Mouse (Mus musculus): ENCODE measurements at regions not wholly inside any gene's neighbourhood (a gene's known extent, or its start where the extent isn't known, plus 50 kb on each side); places are given as distances from the start of the nearest gene placed in this dataset.

DNA sequence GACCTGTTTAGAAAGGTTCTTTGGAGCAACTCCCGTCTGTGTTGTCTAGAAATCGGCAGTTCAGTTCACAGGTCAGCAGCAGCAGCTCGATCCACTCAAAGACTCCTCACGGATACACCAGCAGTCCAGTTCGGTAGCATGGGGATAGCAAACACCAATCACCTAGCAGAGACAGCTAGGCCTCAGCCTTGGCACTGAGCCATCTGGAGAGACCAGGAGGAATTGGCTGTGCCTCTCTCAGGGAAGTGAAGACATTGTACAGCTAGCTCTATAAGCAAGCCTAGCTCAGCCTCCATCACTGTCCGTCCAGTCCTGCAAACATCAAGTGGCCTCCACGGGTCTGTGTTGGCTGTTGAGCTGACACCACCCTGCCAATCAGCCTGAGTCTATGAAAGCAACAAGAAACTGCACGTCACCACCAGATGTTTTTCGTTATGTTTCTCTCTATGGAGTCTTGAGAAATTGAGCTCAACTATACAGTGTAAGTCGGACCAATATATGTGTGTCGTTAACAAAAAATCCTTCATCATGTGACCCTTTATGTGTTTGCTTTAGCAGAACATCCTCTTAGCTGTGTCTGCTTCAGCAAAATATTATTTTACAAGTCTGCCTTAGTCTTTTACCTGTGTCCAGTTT, 209.3 kb downstream of the Plxna1 start:
- Histone ChIP-seq H3K4me2 (ENCODE audit: insufficient read depth, low read depth, poor library complexity, severe bottlenecking) (no peak overlapping the region), H3K36me3 (replicated peaks in 1 of 2; ENCODE audit: control insufficient read depth in 1 of 2, insufficient read depth in 1 of 2, low read length in 1 of 2) (no peaks in the 10 kb centered on the region), H3K79me2 (replicated peaks; ENCODE audit: control insufficient read depth, extremely low read depth, insufficient read depth, poor library complexity, severe bottlenecking) (no peaks in the 10 kb centered on the region), H3K27ac (ENCODE audit: insufficient read depth, low read depth) (no peak overlapping the region), H3K4me1 (ENCODE audit: control insufficient read depth in 1 of 2, insufficient read depth in 2 of 2) (no peaks in the 10 kb centered on the region), H3K9ac (ENCODE audit: insufficient read depth, low read depth) (no peak overlapping the region), H3K9me3 (replicated peaks; ENCODE audit: low read length) (peaks cover 7% of the 10 kb centered on the region), H3K4me3 (replicated peaks in 1 of 3; ENCODE audit: low read depth in 2 of 3, low read length in 2 of 3, poor library complexity in 1 of 3) (no peak overlapping the region), H3K27me3 (replicated peaks) (no peaks in the 10 kb centered on the region)
- in situ Hi-C loops (cut with MboI; ENCODE audit: low pct_ligation_motif_present, low pct_unique_long_range_greater_than_20kb, low sequenced_read_pairs) (no loop called here), dilution Hi-C loops (cut with MboI; ENCODE audit: extremely low pct_ligation_motif_present, extremely low pct_unique_long_range_greater_than_20kb, low sequenced_read_pairs) (no loop called here)
- TF ChIP-seq KAT2A (IDR thresholded peaks at IDR 0.05; ENCODE audit: insufficient replicate concordance, low read length) = no peak
- TF ChIP-seq ZNF384 (IDR thresholded peaks at IDR 0.05; ENCODE audit: low read depth, low read length) = no peak
- TF ChIP-seq MXI1 (IDR thresholded peaks at IDR 0.05; ENCODE audit: low read depth, low read length) = no peak
- DNase-seq (ENCODE audit: extremely low read depth) = no peak

DNA sequence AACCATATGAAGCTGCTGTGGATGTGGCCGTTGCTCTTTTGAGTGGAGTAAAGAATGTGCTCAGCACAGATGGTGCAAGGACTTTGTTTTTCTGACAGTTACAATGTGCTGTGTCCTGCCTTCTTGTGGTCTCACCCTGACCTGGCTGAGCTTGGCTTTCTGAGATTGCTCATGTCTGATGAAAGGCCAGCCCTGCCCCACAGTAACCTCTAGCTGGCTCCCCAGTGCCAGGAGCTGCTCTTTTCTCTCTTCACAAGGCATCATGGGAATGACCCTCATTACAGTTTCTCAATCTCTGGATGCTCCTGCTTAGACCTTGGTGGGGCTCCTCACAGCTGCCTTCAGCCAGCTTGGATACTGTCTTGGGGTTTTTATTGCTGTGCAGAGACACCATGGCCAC, 204.9 kb downstream of the Plxna1 start:
- Histone ChIP-seq H3K9me3 (replicated peaks; ENCODE audit: low read length) (peaks cover 7% of the 10 kb centered on the region), H3K4me1 (ENCODE audit: control insufficient read depth in 1 of 2, insufficient read depth in 2 of 2) (peaks cover 6 to 20% of the 10 kb centered on the region in 2 experiments; a peak in 3 of 4 replicates), H3K27me3 (replicated peaks) (no peaks in the 10 kb centered on the region), H3K4me3 (replicated peaks in 1 of 3; ENCODE audit: low read depth in 2 of 3, low read length in 2 of 3, poor library complexity in 1 of 3) (no peak overlapping the region), H3K79me2 (replicated peaks; ENCODE audit: control insufficient read depth, extremely low read depth, insufficient read depth, poor library complexity, severe bottlenecking) (no peaks in the 10 kb centered on the region), H3K4me2 (ENCODE audit: insufficient read depth, low read depth, poor library complexity, severe bottlenecking) (no peak overlapping the region), H3K36me3 (replicated peaks in 1 of 2; ENCODE audit: control insufficient read depth in 1 of 2, insufficient read depth in 1 of 2, low read length in 1 of 2) (no peaks in the 10 kb centered on the region), H3K9ac (ENCODE audit: insufficient read depth, low read depth) (no peak overlapping the region), H3K27ac (ENCODE audit: insufficient read depth, low read depth) (no peak overlapping the region)
- in situ Hi-C loops (cut with MboI; ENCODE audit: low pct_ligation_motif_present, low pct_unique_long_range_greater_than_20kb, low sequenced_read_pairs) = no loop called here
- dilution Hi-C loops (cut with MboI; ENCODE audit: extremely low pct_ligation_motif_present, extremely low pct_unique_long_range_greater_than_20kb, low sequenced_read_pairs) = no loop called here
- TF ChIP-seq RCOR1 (conservative IDR thresholded peaks at IDR 0.05; ENCODE audit: low read depth, low read length) (no peak), UBTF (IDR thresholded peaks at IDR 0.05; ENCODE audit: low read depth, low read length) (no peak), TBP (conservative IDR thresholded peaks at IDR 0.05; ENCODE audit: low read depth, low read length) (no peak), ZMIZ1 (IDR thresholded peaks at IDR 0.05; ENCODE audit: low read depth, low read length) (no peak), RAD21 (IDR thresholded peaks at IDR 0.05; ENCODE audit: low read depth, low read length) (no peak), SIN3A (IDR thresholded peaks at IDR 0.05; ENCODE audit: low read length) (no peak), MYC (IDR thresholded peaks at IDR 0.05; ENCODE audit: low read depth, low read length) (no peak), IRF4 (IDR thresholded peaks at IDR 0.05; ENCODE audit: low read depth, low read length) (no peak), NRF1 (IDR thresholded peaks at IDR 0.05; ENCODE audit: low read depth, low read length) (no peak), MXI1 (IDR thresholded peaks at IDR 0.05; ENCODE audit: low read depth, low read length) (no peak)
- no peak for DNase-seq (ENCODE audit: extremely low read depth)

DNA sequence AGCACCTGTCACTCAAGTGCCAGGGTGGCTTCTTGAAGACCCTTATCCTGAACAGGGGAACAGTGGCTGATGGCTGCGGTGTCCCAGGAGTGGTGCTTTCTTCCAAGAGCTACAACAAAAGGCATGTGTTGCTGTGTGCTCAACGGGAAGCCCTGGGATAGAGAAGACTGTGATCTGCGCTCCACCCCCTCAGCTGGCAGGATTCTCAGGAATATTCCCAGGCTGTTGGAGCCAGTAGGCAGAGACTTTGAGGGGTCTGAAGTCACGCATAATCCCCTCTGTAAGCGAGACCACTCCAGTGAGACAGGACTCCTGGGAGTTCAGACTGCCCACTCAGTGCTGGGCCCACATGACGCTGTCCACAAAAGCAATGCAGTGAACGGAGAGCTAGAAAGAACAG, 202.4 kb downstream of the Plxna1 start:
- in situ Hi-C loops (cut with MboI; ENCODE audit: low pct_ligation_motif_present, low pct_unique_long_range_greater_than_20kb, low sequenced_read_pairs) = no loop called here
- Histone ChIP-seq H3K79me2 (replicated peaks; ENCODE audit: control insufficient read depth, extremely low read depth, insufficient read depth, poor library complexity, severe bottlenecking) (no peaks in the 10 kb centered on the region), H3K27me3 (replicated peaks) (no peaks in the 10 kb centered on the region), H3K27ac (ENCODE audit: insufficient read depth, low read depth) (no peak overlapping the region), H3K9me3 (replicated peaks; ENCODE audit: low read length) (peaks cover 4% of the 10 kb centered on the region), H3K36me3 (replicated peaks in 1 of 2; ENCODE audit: control insufficient read depth in 1 of 2, insufficient read depth in 1 of 2, low read length in 1 of 2) (no peaks in the 10 kb centered on the region), H3K9ac (ENCODE audit: insufficient read depth, low read depth) (no peak overlapping the region), H3K4me3 (replicated peaks in 1 of 3; ENCODE audit: low read depth in 2 of 3, low read length in 2 of 3, poor library complexity in 1 of 3) (no peak overlapping the region), H3K4me2 (ENCODE audit: insufficient read depth, low read depth, poor library complexity, severe bottlenecking) (no peak overlapping the region), H3K4me1 (ENCODE audit: control insufficient read depth in 1 of 2, insufficient read depth in 2 of 2) (peaks cover 6 to 20% of the 10 kb centered on the region in 2 experiments; a peak in 3 of 4 replicates)
- dilution Hi-C loops (cut with MboI; ENCODE audit: extremely low pct_ligation_motif_present, extremely low pct_unique_long_range_greater_than_20kb, low sequenced_read_pairs) = no loop called here
- TF ChIP-seq MXI1 (IDR thresholded peaks at IDR 0.05; ENCODE audit: low read depth, low read length) = no peak
- TF ChIP-seq USF2 (conservative IDR thresholded peaks at IDR 0.05; ENCODE audit: low read depth, low read length) = no peak
- TF ChIP-seq E2F4 (IDR thresholded peaks at IDR 0.05; ENCODE audit: insufficient replicate concordance, low read depth, low read length) = no peak
- TF ChIP-seq ZMIZ1 (IDR thresholded peaks at IDR 0.05; ENCODE audit: low read depth, low read length) = no peak
- TF ChIP-seq SMC3 (IDR thresholded peaks at IDR 0.05; ENCODE audit: low read depth, low read length) = no peak
- no peak for TF ChIP-seq BHLHE40 (IDR thresholded peaks at IDR 0.05; ENCODE audit: low read depth, low read length)
- TF ChIP-seq POLR2AphosphoS2 (IDR thresholded peaks at IDR 0.05; ENCODE audit: low read depth, low read length) = no peak
- no peak for TF ChIP-seq ELF1 (IDR thresholded peaks at IDR 0.05; ENCODE audit: low read depth, low read length)
- no peak for TF ChIP-seq MEF2A (IDR thresholded peaks at IDR 0.05; ENCODE audit: borderline replicate concordance, low read depth, low read length)
- TF ChIP-seq KAT2A (IDR thresholded peaks at IDR 0.05; ENCODE audit: insufficient replicate concordance, low read length) = no peak
- no peak for TF ChIP-seq JUN (IDR thresholded peaks at IDR 0.05; ENCODE audit: insufficient read depth, low read depth, low read length)
- no peak for TF ChIP-seq RAD21 (IDR thresholded peaks at IDR 0.05; ENCODE audit: low read depth, low read length)
- no peak for TF ChIP-seq NELFE (IDR thresholded peaks at IDR 0.05; ENCODE audit: low read depth, low read length)
- TF ChIP-seq MYC (IDR thresholded peaks at IDR 0.05; ENCODE audit: low read depth, low read length) = no peak
- no peak for TF ChIP-seq ZC3H11A (IDR thresholded peaks at IDR 0.05; ENCODE audit: low read depth, low read length)
- no peak for TF ChIP-seq ZNF384 (IDR thresholded peaks at IDR 0.05; ENCODE audit: low read depth, low read length)
- no peak for TF ChIP-seq IRF4 (IDR thresholded peaks at IDR 0.05; ENCODE audit: low read depth, low read length)
- TF ChIP-seq NRF1 (IDR thresholded peaks at IDR 0.05; ENCODE audit: low read depth, low read length) = no peak
- TF ChIP-seq MAX (IDR thresholded peaks at IDR 0.05; ENCODE audit: low read length) = no peak
- no peak for TF ChIP-seq EP300 (IDR thresholded peaks at IDR 0.05; ENCODE audit: low read length)
- no peak for DNase-seq (ENCODE audit: extremely low read depth)

All from CH12.LX (cell line).